Mouse (Mus musculus) limb, embryonic 12.5 days (tissue): ENCODE measurements around the gene Mrpl40. TPM values are rescaled to one million over a fixed set of nuclear protein-coding genes. Genes with fewer than 3 reads are reported as not detected.
A peak's percentile ranks its signal among the peaks of the same experiment; 100 is the strongest.
"Not testable (repeated sequence)": the region's sequence is repeated elsewhere in the genome, so short reads cannot be mapped to it uniquely, and the experiment has no call there.

Experiments used
- ATAC-seq: fragments of 200-750 bp; cut with Nextera tagmentation; 2 replicates; pipeline ENCODE4 v1.8.0; 2017; ENCODE audit warnings: low read depth, moderate TSS enrichment; ENCODE audit not compliant: insufficient number of reproducible peaks, insufficient read depth, low FRiP score, low TSS enrichment
- H3K27ac ChIP-seq: fragments of 300-500 bp; sonication (generic); 2 replicates; pipeline ENCODE4 v1.5.1; 2016; ENCODE audit warnings: mild to moderate bottlenecking, moderate library complexity
- H3K27me3 ChIP-seq: fragments of 300-500 bp; sonication (generic); 2 replicates; pipeline ENCODE4 v1.6.1; 2016; ENCODE audit warnings: mild to moderate bottlenecking, moderate library complexity
- H3K36me3 ChIP-seq: fragments of 300-500 bp; sonication (generic); 2 replicates; pipeline ENCODE4 v1.6.1; 2016; ENCODE audit warnings: mild to moderate bottlenecking, moderate library complexity
- H3K4me1 ChIP-seq: fragments of 300-500 bp; sonication (generic); replicated peaks from 2 replicates; pipeline ENCODE4 v1.6.1; 2016
- H3K4me2 ChIP-seq: fragments of 300-500 bp; sonication (generic); 2 replicates; pipeline ENCODE4 v1.6.1; 2016; ENCODE audit warnings: mild to moderate bottlenecking, moderate library complexity
- H3K4me3 ChIP-seq: fragments of 300-500 bp; sonication (generic); replicated peaks from 2 replicates; pipeline ENCODE4 v1.5.1; 2016; ENCODE audit warnings: mild to moderate bottlenecking
- H3K9ac ChIP-seq: fragments of 300-500 bp; sonication (generic); replicated peaks from 2 replicates; pipeline ENCODE4 v1.6.1; 2016; ENCODE audit warnings: mild to moderate bottlenecking, moderate library complexity
- H3K9me3 ChIP-seq: fragments of 300-500 bp; sonication (generic); 2 replicates; pipeline ENCODE4 v1.6.1; 2016; ENCODE audit warnings: mild to moderate bottlenecking, moderate library complexity
- whole genome bisulfite sequencing: fragments of 180-500 bp; shearing (Covaris S2); methylation state at CpG from one replicate; pipeline ENCODE4 v1.1.7; 2016; 5-methylcytosine and 5-hydroxymethylcytosine counted together
- polyA plus RNA-seq: library from polyadenylated mRNA; unstranded; fragments of >200 nt; fragmentation: Nextera tagmentation; extraction: Ambion mirVana; gene quantifications from 2 replicates; pipeline ENCODE4 v1.2.1, GENCODE M21; 2016

Gene Mrpl40
- polyA plus RNA-seq, 1 experiment from 2014 or later, result 106 TPM

- H3K27me3 ChIP-seq, result no peaks in the 10 kb centered on the region
- ATAC-seq, result peak; percentile 45; the same call in 1 of the 2 replicates
- peaks cover 58% of the 10 kb centered on the region for H3K36me3 ChIP-seq
- H3K9me3 ChIP-seq, result no peaks in the 10 kb centered on the region
- peak overlapping the region; percentile 89 for H3K4me3 ChIP-seq
- H3K4me1 ChIP-seq, result peaks cover 16% of the 10 kb centered on the region; the same call in 1 of the 2 replicates
- H3K4me2 ChIP-seq, result peak overlapping the region; percentile 78
- peak overlapping the region; percentile 97 for H3K27ac ChIP-seq
- WGBS, result under 1% methylated on average over 17 of the region's 17 CpGs
- H3K9ac ChIP-seq, result peak overlapping the region; percentile 87
Observed at GRCm38 (mm10) chr16:18876091-18876441, 596 bp downstream of the Mrpl40 start.

GRCm38 (mm10) chr16:18870495-18870894, 6.2 kb downstream of the Mrpl40 start:
- H3K27ac ChIP-seq, H3K27me3 ChIP-seq, H3K9ac ChIP-seq, H3K9me3 ChIP-seq, H3K4me3 ChIP-seq, ATAC-seq, H3K4me2 ChIP-seq, H3K4me1 ChIP-seq: not testable (repeated sequence)
- H3K36me3 ChIP-seq, result peaks cover 45% of the 10 kb centered on the region
- 90% methylated on average over 1 of the region's 1 CpGs for WGBS

GRCm38 (mm10) chr16:18860186-18860585, 16.5 kb downstream of the Mrpl40 start:
- no peak for ATAC-seq
- no peaks in the 10 kb centered on the region for H3K9me3 ChIP-seq
- H3K36me3 ChIP-seq, result no peaks in the 10 kb centered on the region
- H3K4me3 ChIP-seq, result no peak overlapping the region
- no peak overlapping the region for H3K4me2 ChIP-seq
- no peaks in the 10 kb centered on the region for H3K4me1 ChIP-seq
- H3K27me3 ChIP-seq, result no peaks in the 10 kb centered on the region
- H3K9ac ChIP-seq, result no peak overlapping the region
- no peak overlapping the region for H3K27ac ChIP-seq
- 62% methylated on average over 1 of the region's 1 CpGs for WGBS

- H3K9ac ChIP-seq, result no peak overlapping the region
- no peaks in the 10 kb centered on the region for H3K4me1 ChIP-seq
- ATAC-seq, result no peak
- H3K4me2 ChIP-seq, result no peak overlapping the region
- H3K36me3 ChIP-seq, result no peaks in the 10 kb centered on the region
- no peak overlapping the region for H3K4me3 ChIP-seq
- no peak overlapping the region for H3K27ac ChIP-seq
- H3K27me3 ChIP-seq, result no peaks in the 10 kb centered on the region
- no peaks in the 10 kb centered on the region for H3K9me3 ChIP-seq
Observed at GRCm38 (mm10) chr16:18858551-18858950, 18.1 kb downstream of the Mrpl40 start.

- H3K27me3 ChIP-seq, H3K4me2 ChIP-seq, H3K27ac ChIP-seq, H3K9me3 ChIP-seq, ATAC-seq, H3K4me3 ChIP-seq, H3K4me1 ChIP-seq, H3K36me3 ChIP-seq, H3K9ac ChIP-seq: not testable (repeated sequence)
- WGBS, result 90% methylated on average over 16 of the region's 17 CpGs
Observed at GRCm38 (mm10) chr16:18849521-18850190, 27.0 kb downstream of the Mrpl40 start.

- no peak overlapping the region for H3K4me2 ChIP-seq
- H3K4me1 ChIP-seq, result no peaks in the 10 kb centered on the region
- no peak overlapping the region for H3K27ac ChIP-seq
- 82% methylated on average over 15 of the region's 15 CpGs for WGBS
- H3K36me3 ChIP-seq, result no peaks in the 10 kb centered on the region
- no peak for ATAC-seq
- H3K27me3 ChIP-seq, result no peaks in the 10 kb centered on the region
- H3K4me3 ChIP-seq, result no peak overlapping the region
- H3K9me3 ChIP-seq, result peaks cover 13% of the 10 kb centered on the region; the same call in 1 of the 2 replicates
- no peak overlapping the region for H3K9ac ChIP-seq
Observed at GRCm38 (mm10) chr16:18846301-18846820, 30.3 kb downstream of the Mrpl40 start.

GRCm38 (mm10) chr16:18838346-18838745, 38.3 kb downstream of the Mrpl40 start:
- Histone ChIP-seq H3K4me2 (no peak overlapping the region), H3K36me3 (peaks cover 36% of the 10 kb centered on the region), H3K9me3 (no peaks in the 10 kb centered on the region), H3K27ac (no peak overlapping the region), H3K27me3 (no peaks in the 10 kb centered on the region), H3K4me3 (no peak overlapping the region), H3K9ac (no peak overlapping the region), H3K4me1 (peaks cover 5% of the 10 kb centered on the region)
- no peak for ATAC-seq
- 93% methylated on average over 4 of the region's 4 CpGs for WGBS

- Histone ChIP-seq H3K27me3 (no peaks in the 10 kb centered on the region), H3K9ac (peak within 1 kb of the TSS; percentile 84), H3K4me2 (peak within 1 kb of the TSS; percentile 72), H3K4me1 (peaks cover 5% of the 10 kb centered on the region), H3K27ac (peak within 1 kb of the TSS; percentile 76), H3K36me3 (peaks cover 52% of the 10 kb centered on the region), H3K9me3 (no peaks in the 10 kb centered on the region), H3K4me3 (peak within 1 kb of the TSS; percentile 91)
- 1% methylated on average over 46 of the region's 46 CpGs for WGBS
- ATAC-seq, result peak; percentile 97
Observed at GRCm38 (mm10) chr16:18836468-18837208, 40.0 kb downstream of the Mrpl40 start, which contains the start of the genes 2510002D24Rik and Gm28539. Gene 2510002D24Rik, plus strand, starts transcription at chr16:18836578. Gene Gm28539, plus strand, starts transcription at chr16:18836584.

- Histone ChIP-seq H3K9ac (no peak overlapping the region), H3K27ac (no peak overlapping the region), H3K27me3 (no peaks in the 10 kb centered on the region), H3K4me2 (peak overlapping the region; percentile 72), H3K4me3 (peak overlapping the region; percentile 91), H3K36me3 (peaks cover 58% of the 10 kb centered on the region), H3K4me1 (peaks cover 5% of the 10 kb centered on the region), H3K9me3 (no peaks in the 10 kb centered on the region)
- 18% methylated on average over 3 of the region's 3 CpGs for WGBS
- ATAC-seq, result peak; percentile 54
Observed at GRCm38 (mm10) chr16:18836073-18836467, 40.6 kb downstream of the Mrpl40 start.

GRCm38 (mm10) chr16:18833486-18833885, 43.2 kb downstream of the Mrpl40 start:
- no peak overlapping the region for H3K4me2 ChIP-seq

GRCm38 (mm10) chr16:18829102-18829501, 47.6 kb downstream of the Mrpl40 start:
- Histone ChIP-seq H3K4me1 (no peaks in the 10 kb centered on the region), H3K4me3 (no peak overlapping the region), H3K27ac (no peak overlapping the region), H3K36me3 (peaks cover 99% of the 10 kb centered on the region), H3K9me3 (no peaks in the 10 kb centered on the region), H3K9ac (no peak overlapping the region), H3K27me3 (no peaks in the 10 kb centered on the region), H3K4me2 (no peak overlapping the region)
- no peak for ATAC-seq
- WGBS, result 95% methylated on average over 6 of the region's 6 CpGs

More at GRCm38 (mm10) chr16:18833486-18833885, 43.2 kb downstream of the Mrpl40 start:
- Histone ChIP-seq H3K9ac (no peak overlapping the region), H3K4me3 (no peak overlapping the region), H3K9me3 (no peaks in the 10 kb centered on the region), H3K36me3 (peaks cover 73% of the 10 kb centered on the region), H3K27me3 (no peaks in the 10 kb centered on the region), H3K4me1 (peaks cover 5% of the 10 kb centered on the region), H3K27ac (no peak overlapping the region)
- WGBS, result 81% methylated on average over 2 of the region's 2 CpGs
- no peak for ATAC-seq
